Mouse (Mus musculus): ENCODE measurements at regions not wholly inside any gene's neighbourhood (a gene's known extent, or its start where the extent isn't known, plus 50 kb on each side); places are given as distances from the start of the nearest gene placed in this dataset.

- WGBS = 72% methylated on average over 1 of the region's 1 CpGs
- Histone ChIP-seq H3K27ac (replicated peaks) (no peak overlapping the region), H3K27me3 (no peaks in the 10 kb centered on the region), H3K9me3 (peaks cover 7% of the 10 kb centered on the region; the same call in 1 of the 2 replicates), H3K36me3 (no peaks in the 10 kb centered on the region), H3K4me3 (no peak overlapping the region), H3K4me2 (no peak overlapping the region), H3K9ac (no peak overlapping the region), H3K4me1 (replicated peaks) (peaks cover 22% of the 10 kb centered on the region)
- ATAC-seq (ENCODE audit: low read depth) = no peak
Measured at GRCm38 (mm10) chr14:66475026-66475425, 466.0 kb upstream of the Gulo start.

- ATAC-seq (ENCODE audit: low read depth) = no peak
- no peak overlapping the region for H3K4me3 ChIP-seq
- H3K4me2 ChIP-seq = no peak overlapping the region
- H3K27me3 ChIP-seq = no peaks in the 10 kb centered on the region
- H3K36me3 ChIP-seq = no peaks in the 10 kb centered on the region
- H3K9me3 ChIP-seq = peaks cover 7% of the 10 kb centered on the region
- H3K9ac ChIP-seq = no peak overlapping the region
- peaks cover 10% of the 10 kb centered on the region for H3K4me1 ChIP-seq (replicated peaks)
- 0 out of 2 replicates have a peak overlapping the region, but pooled peaks have one; percentile 18 for H3K27ac ChIP-seq (replicated peaks)
- WGBS = 27% methylated on average over 1 of the region's 1 CpGs
Measured at GRCm38 (mm10) chr14:66473251-66473550, 464.2 kb upstream of the Gulo start.

- no peak for ATAC-seq (ENCODE audit: low read depth)
- Histone ChIP-seq H3K9me3 (peaks cover 7% of the 10 kb centered on the region), H3K9ac (no peak overlapping the region), H3K27me3 (no peaks in the 10 kb centered on the region), H3K36me3 (no peaks in the 10 kb centered on the region), H3K4me2 (no peak overlapping the region), H3K4me3 (no peak overlapping the region), H3K4me1 (replicated peaks) (peaks cover 10% of the 10 kb centered on the region), H3K27ac (replicated peaks) (peak overlapping the region; percentile 18; the same call in 1 of the 2 replicates)
- WGBS = 51% methylated on average over 5 of the region's 5 CpGs
Measured at GRCm38 (mm10) chr14:66472537-66473250, 463.7 kb upstream of the Gulo start.

- Histone ChIP-seq H3K4me2 (no peak overlapping the region), H3K4me1 (replicated peaks) (peaks cover 8% of the 10 kb centered on the region), H3K27me3 (no peaks in the 10 kb centered on the region), H3K27ac (replicated peaks) (no peak overlapping the region), H3K9ac (no peak overlapping the region), H3K36me3 (no peaks in the 10 kb centered on the region), H3K4me3 (no peak overlapping the region), H3K9me3 (no peaks in the 10 kb centered on the region)
- no peak for ATAC-seq (ENCODE audit: low read depth)
- WGBS = 68% methylated on average over 5 of the region's 5 CpGs
Measured at GRCm38 (mm10) chr14:66462081-66462480, 453.1 kb upstream of the Gulo start.

GRCm38 (mm10) chr14:66460795-66461194 lies 451.8 kb upstream of the Gulo start:
- peaks cover 8% of the 10 kb centered on the region for H3K4me1 ChIP-seq (replicated peaks)
- no peak overlapping the region for H3K4me3 ChIP-seq
- no peaks in the 10 kb centered on the region for H3K27me3 ChIP-seq
- no peaks in the 10 kb centered on the region for H3K36me3 ChIP-seq
- H3K9ac ChIP-seq = no peak overlapping the region
- 0 out of 2 replicates have a peak overlapping the region, but pooled peaks have one; percentile 23 for H3K27ac ChIP-seq (replicated peaks)
- no peaks in the 10 kb centered on the region for H3K9me3 ChIP-seq
- 28% methylated on average over 3 of the region's 3 CpGs for WGBS
- ATAC-seq (ENCODE audit: low read depth) = no peak
- H3K4me2 ChIP-seq = no peak overlapping the region

DNA sequence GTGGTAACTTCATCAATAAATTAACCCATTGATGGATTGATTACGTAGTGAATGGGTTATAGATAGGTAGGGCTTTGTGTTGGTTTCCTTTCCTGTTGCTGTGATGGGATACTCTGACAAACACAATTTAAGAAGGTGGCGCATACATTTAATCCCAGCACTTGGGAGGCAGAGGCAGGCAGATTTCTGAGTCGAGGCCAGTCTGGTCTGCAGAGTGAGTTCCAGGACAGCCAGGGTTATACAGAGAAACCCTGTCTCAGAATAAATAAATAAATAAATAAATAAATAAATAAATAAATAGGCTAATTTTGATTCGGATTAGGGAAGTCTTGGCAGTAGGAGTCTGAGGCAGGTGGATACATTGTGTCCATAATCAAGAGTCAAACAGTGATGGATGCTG lies 449.7 kb upstream of the Gulo start:
- no peaks in the 10 kb centered on the region for H3K36me3 ChIP-seq
- no peaks in the 10 kb centered on the region for H3K27me3 ChIP-seq
- WGBS = 95% methylated on average over 4 of the region's 4 CpGs
- H3K27ac ChIP-seq (replicated peaks) = no peak overlapping the region
- H3K9me3 ChIP-seq = no peaks in the 10 kb centered on the region
- peaks cover 8% of the 10 kb centered on the region for H3K4me1 ChIP-seq (replicated peaks)
- no peak overlapping the region for H3K4me3 ChIP-seq
- no peak overlapping the region for H3K4me2 ChIP-seq
- H3K9ac ChIP-seq = no peak overlapping the region
- ATAC-seq (ENCODE audit: low read depth) = no peak

DNA sequence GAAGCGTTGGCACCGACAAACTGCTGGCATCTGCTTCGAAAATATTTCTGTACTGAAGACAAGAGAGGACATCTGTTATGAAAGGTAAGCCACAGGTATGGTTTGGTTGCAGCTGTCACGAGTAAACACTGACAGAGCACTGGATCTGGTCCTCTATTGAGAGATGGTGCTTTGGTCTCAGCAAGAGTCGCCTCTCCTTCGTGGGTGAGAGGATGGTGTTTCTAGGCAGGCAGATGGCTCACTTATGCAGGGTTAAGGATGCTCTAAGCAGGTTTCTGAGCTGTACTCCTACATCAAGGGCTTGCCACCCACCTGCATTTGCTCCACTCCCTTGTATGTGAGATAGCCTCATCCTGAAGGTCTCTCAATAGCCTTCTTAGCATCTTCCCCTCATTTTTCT lies 448.3 kb upstream of the Gulo start:
- Histone ChIP-seq H3K4me3 (no peak overlapping the region), H3K27me3 (no peaks in the 10 kb centered on the region), H3K4me2 (no peak overlapping the region), H3K9ac (no peak overlapping the region), H3K4me1 (replicated peaks) (peaks cover 8% of the 10 kb centered on the region), H3K27ac (replicated peaks) (no peak overlapping the region), H3K9me3 (0 out of 2 replicates have a peak, but pooled peaks cover 6% of the 10 kb centered on the region), H3K36me3 (no peaks in the 10 kb centered on the region)
- no peak for ATAC-seq (ENCODE audit: low read depth)
- 91% methylated on average over 6 of the region's 6 CpGs for WGBS

GRCm38 (mm10) chr14:66452828-66453227 lies 443.8 kb upstream of the Gulo start:
- no peak for ATAC-seq (ENCODE audit: low read depth)
- 86% methylated on average over 3 of the region's 3 CpGs for WGBS
- H3K4me3 ChIP-seq = no peak overlapping the region
- H3K9me3 ChIP-seq = 0 out of 2 replicates have a peak, but pooled peaks cover 6% of the 10 kb centered on the region
- no peaks in the 10 kb centered on the region for H3K36me3 ChIP-seq
- H3K27ac ChIP-seq (replicated peaks) = no peak overlapping the region
- H3K4me1 ChIP-seq (replicated peaks) = no peaks in the 10 kb centered on the region
- H3K4me2 ChIP-seq = no peak overlapping the region
- H3K27me3 ChIP-seq = no peaks in the 10 kb centered on the region
- H3K9ac ChIP-seq = no peak overlapping the region

DNA sequence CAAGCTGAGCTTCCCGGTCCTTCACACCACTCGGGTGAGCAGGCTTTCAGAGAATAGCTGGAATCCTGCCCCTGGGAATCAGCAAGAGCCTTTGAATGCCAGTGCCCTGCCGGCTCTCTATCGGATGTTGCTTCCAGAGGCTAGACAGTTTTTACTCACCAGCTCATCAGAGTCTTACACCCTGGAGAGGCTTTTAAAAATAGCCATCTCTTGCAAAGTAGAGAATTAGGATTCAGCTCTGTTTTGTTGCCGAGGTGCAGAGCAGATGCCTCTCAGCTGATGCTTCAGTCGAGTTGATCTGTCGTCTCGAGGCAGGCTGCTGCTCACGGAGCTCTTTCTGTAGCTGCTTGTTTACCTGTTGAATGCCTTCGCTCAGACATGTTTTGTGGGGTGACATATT lies 441.3 kb upstream of the Gulo start:
- H3K27me3 ChIP-seq = no peaks in the 10 kb centered on the region
- H3K9me3 ChIP-seq = 0 out of 2 replicates have a peak, but pooled peaks cover 6% of the 10 kb centered on the region
- no peak for ATAC-seq (ENCODE audit: low read depth)
- 62% methylated on average over 10 of the region's 10 CpGs for whole genome bisulfite sequencing
- no peaks in the 10 kb centered on the region for H3K36me3 ChIP-seq
- H3K9ac ChIP-seq = no peak overlapping the region
- H3K4me2 ChIP-seq = no peak overlapping the region
- no peaks in the 10 kb centered on the region for H3K4me1 ChIP-seq (replicated peaks)
- H3K4me3 ChIP-seq = no peak overlapping the region
- H3K27ac ChIP-seq (replicated peaks) = no peak overlapping the region

- Histone ChIP-seq H3K9me3 (no peaks in the 10 kb centered on the region), H3K4me2 (no peak overlapping the region), H3K27me3 (no peaks in the 10 kb centered on the region), H3K27ac (replicated peaks) (no peak overlapping the region), H3K9ac (no peak overlapping the region), H3K4me3 (no peak overlapping the region), H3K4me1 (replicated peaks) (no peaks in the 10 kb centered on the region), H3K36me3 (no peaks in the 10 kb centered on the region)
- 25% methylated on average over 1 of the region's 1 CpGs for WGBS
- no peak for ATAC-seq (ENCODE audit: low read depth)
Measured at GRCm38 (mm10) chr14:66442576-66442975, 433.6 kb upstream of the Gulo start.

DNA sequence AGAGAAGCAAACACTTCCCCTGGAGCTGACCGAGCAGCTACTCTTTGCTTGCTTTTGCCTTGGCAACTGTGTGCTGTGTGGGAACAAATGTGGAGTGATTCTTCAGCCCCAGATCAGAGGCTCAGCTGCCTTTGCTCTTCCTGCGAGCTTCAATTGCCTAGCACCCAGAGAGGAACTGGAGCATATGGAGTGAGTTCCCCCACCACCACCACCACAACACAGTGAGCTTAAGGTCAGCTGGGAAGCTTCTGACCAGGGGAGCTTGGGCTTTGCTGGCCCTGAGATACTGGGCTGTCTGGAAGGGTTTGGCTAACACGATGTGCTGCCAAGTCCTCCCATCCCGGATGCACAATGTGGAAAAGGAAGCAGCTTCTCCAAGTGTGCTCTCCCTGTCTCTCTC lies 432.8 kb upstream of the Gulo start:
- H3K27me3 ChIP-seq = no peaks in the 10 kb centered on the region
- no peak overlapping the region for H3K4me2 ChIP-seq
- 59% methylated on average over 4 of the region's 4 CpGs for WGBS
- no peaks in the 10 kb centered on the region for H3K36me3 ChIP-seq
- no peaks in the 10 kb centered on the region for H3K4me1 ChIP-seq (replicated peaks)
- H3K4me3 ChIP-seq = no peak overlapping the region
- no peak overlapping the region for H3K27ac ChIP-seq (replicated peaks)
- H3K9ac ChIP-seq = no peak overlapping the region
- ATAC-seq (ENCODE audit: low read depth) = no peak
- no peaks in the 10 kb centered on the region for H3K9me3 ChIP-seq

- Histone ChIP-seq H3K4me3 (no peak overlapping the region), H3K4me1 (replicated peaks) (no peaks in the 10 kb centered on the region), H3K27ac (replicated peaks) (no peak overlapping the region), H3K4me2 (no peak overlapping the region), H3K9ac (no peak overlapping the region), H3K9me3 (0 out of 2 replicates have a peak, but pooled peaks cover 2% of the 10 kb centered on the region), H3K27me3 (no peaks in the 10 kb centered on the region), H3K36me3 (no peaks in the 10 kb centered on the region)
- 94% methylated on average over 1 of the region's 1 CpGs for WGBS
- ATAC-seq (ENCODE audit: low read depth) = no peak
Measured at GRCm38 (mm10) chr14:66438572-66438971, 429.6 kb upstream of the Gulo start.

DNA sequence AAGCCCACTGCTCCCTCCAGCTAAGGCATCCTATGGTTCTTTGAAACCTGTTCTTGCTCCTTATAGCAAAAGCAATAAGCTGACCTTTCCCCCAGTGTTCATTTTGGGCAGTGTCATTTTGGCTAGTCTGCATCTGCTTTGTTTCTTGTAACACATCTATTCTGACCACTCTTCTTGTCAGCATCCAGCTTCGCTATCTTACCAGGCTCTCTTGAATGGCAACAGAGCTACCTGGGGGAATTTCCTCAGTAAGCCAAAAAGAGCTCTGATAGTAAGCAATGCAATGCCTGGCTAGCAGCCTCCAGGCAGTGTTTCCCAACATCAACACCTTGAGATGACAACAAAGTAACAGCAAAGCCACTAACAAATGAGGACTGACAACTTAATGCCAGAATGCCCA lies 429.0 kb upstream of the Gulo start:
- no peak overlapping the region for H3K9ac ChIP-seq
- 90% methylated on average over 1 of the region's 1 CpGs for WGBS

More for the DNA sequence above, 429.0 kb upstream of the Gulo start:
- Histone ChIP-seq H3K27ac (replicated peaks) (no peak overlapping the region), H3K4me3 (no peak overlapping the region), H3K36me3 (no peaks in the 10 kb centered on the region), H3K27me3 (no peaks in the 10 kb centered on the region), H3K4me1 (replicated peaks) (no peaks in the 10 kb centered on the region), H3K4me2 (no peak overlapping the region), H3K9me3 (peaks cover 5% of the 10 kb centered on the region; the same call in 1 of the 2 replicates)
- ATAC-seq (ENCODE audit: low read depth) = no peak
